Mouse (Mus musculus) B cell, adult 2 months (primary cell): ENCODE measurements at regions not wholly inside any gene's neighbourhood (a gene's known extent, or its start where the extent isn't known, plus 50 kb on each side); places are given as distances from the start of the nearest gene placed in this dataset.

Source experiments
- DNase-seq, 2 experiments: peaks; one replicate each; pipeline ENCODE4 v3.0.0; 2022

- DNase-seq = no peak
Measured at GRCm38 (mm10) chr4:34105251-34105650, 55.3 kb upstream of the Spaca1 start.

- no peak for DNase-seq
Measured at GRCm38 (mm10) chr4:34114323-34114722, 64.3 kb upstream of the Spaca1 start.

- DNase-seq = no peak
Measured at GRCm38 (mm10) chr4:34117086-34117485, 67.1 kb upstream of the Spaca1 start.

GRCm38 (mm10) chr4:34122959-34123520, 73.0 kb upstream of the Spaca1 start:
- DNase-seq = no peak

GRCm38 (mm10) chr4:34128224-34128623, 78.2 kb upstream of the Spaca1 start:
- DNase-seq = no peak

GRCm38 (mm10) chr4:34146133-34146867, 96.3 kb upstream of the Spaca1 start:
- no peak for DNase-seq

GRCm38 (mm10) chr4:34148956-34149739, 99.2 kb upstream of the Spaca1 start:
- no peak for DNase-seq

GRCm38 (mm10) chr4:34151605-34152347, 101.8 kb upstream of the Spaca1 start:
- no peak for DNase-seq

- DNase-seq = no peak
Measured at GRCm38 (mm10) chr4:34155501-34155900, 105.5 kb upstream of the Spaca1 start.

- DNase-seq = no peak
Measured at GRCm38 (mm10) chr4:34157818-34158511, 108.0 kb upstream of the Spaca1 start.

- no peak for DNase-seq
Measured at GRCm38 (mm10) chr4:34171265-34171862, 121.4 kb upstream of the Spaca1 start.

GRCm38 (mm10) chr4:34172000-34172399, 122.0 kb upstream of the Spaca1 start:
- no peak for DNase-seq

GRCm38 (mm10) chr4:34177421-34177820, 127.4 kb upstream of the Spaca1 start:
- DNase-seq = no peak

GRCm38 (mm10) chr4:34186522-34186921, 136.5 kb upstream of the Spaca1 start:
- DNase-seq = no peak

- DNase-seq = no peak
Measured at GRCm38 (mm10) chr4:34203193-34203848, 153.3 kb upstream of the Spaca1 start.

GRCm38 (mm10) chr4:34209179-34209896, 159.3 kb upstream of the Spaca1 start:
- no peak for DNase-seq

GRCm38 (mm10) chr4:34213731-34214130, 163.7 kb upstream of the Spaca1 start:
- no peak for DNase-seq

GRCm38 (mm10) chr4:34214346-34214745, 164.4 kb upstream of the Spaca1 start:
- no peak for DNase-seq

GRCm38 (mm10) chr4:34221915-34222314, 171.9 kb upstream of the Spaca1 start:
- DNase-seq = no peak

- no peak for DNase-seq
Measured at GRCm38 (mm10) chr4:34226089-34226840, 176.3 kb upstream of the Spaca1 start.
